Mouse (Mus musculus): ENCODE results near the gene H2-DMb2.

- no peak for TF ChIP-seq POLR2A (IDR thresholded peaks at IDR 0.05; ENCODE audit: control insufficient read depth, extremely low read depth, insufficient read depth, low read length, poor library complexity)
- TF ChIP-seq CTCF (IDR thresholded peaks at IDR 0.05; ENCODE audit: borderline replicate concordance, control insufficient read depth, extremely low read depth, insufficient read depth, low read length, poor library complexity), result no peak
Observed at GRCm38 (mm10) chr17:34194723-34195122, 51.6 kb downstream of the H2-DMb2 start.

All from thymus, adult 2 months (tissue).